Mouse (Mus musculus) central nervous system, embryonic 18 days (tissue): ENCODE results near the gene Gm47289. TPM values are rescaled to one million over a fixed set of nuclear protein-coding genes. Genes with fewer than 3 reads are reported as not detected.

Experiments used
- polyA plus RNA-seq: library from polyadenylated mRNA; depleted of rRNA; stranded (reverse); fragments of >200 nt; gene quantifications from 2 replicates; pipeline ENCODE4 v1.2.3, GENCODE M21; 2012; rRNA removed

The Gm47289 gene
- polyA plus RNA-seq, result not detected in 2 replicates

GRCm38 (mm10) chr9:119158861-119159260, at the start of gene Gm47289:
Gm47289 (plus strand) TSS chr9:119159161.

DNA sequence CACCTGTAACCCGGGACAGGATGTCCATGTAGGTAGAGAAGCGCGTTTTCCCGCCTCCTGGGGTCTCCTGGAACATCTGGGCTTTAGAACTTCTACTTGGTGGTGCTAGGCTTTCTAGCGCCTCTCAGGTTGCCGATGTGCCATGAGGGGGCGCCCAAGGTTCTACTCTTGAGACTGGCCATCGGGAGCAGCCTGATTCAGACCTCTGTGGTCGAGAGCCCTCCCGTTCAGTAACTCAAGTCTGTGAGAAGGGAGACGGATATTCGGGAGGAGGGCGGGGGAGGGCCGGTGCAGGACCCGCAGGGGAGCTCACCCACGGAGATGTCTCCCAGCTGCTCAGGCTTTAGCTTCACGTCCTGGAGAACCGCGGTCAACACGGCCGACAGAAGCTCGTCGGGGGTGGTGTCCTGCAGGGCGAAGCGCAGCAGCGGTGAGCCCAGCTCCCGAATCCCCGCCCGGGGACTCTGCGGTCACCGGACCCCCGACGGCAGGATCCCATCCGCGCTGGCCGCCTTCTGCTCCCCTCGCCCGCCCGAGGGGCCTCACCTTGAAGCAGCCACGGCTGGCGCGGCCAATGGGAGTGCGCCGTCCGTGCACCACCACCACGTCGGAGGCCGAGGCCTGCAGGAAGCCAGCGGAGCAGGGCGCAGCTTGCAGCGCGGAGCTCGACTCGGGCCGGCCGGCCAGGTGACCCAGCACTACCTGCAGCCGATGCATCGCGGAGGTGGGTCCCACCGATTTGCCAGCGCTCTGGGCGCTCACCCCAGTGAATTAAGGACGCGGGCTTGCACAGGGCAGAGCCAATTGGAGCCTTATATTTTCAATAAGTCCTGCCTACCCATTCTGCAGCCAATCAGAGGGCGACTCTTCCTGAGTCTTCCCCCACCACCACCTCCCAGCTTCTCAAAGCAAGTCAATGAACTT, 2.4 kb upstream of the Gm47289 start, which contains the start of gene Acaa1b:
Gene Acaa1b (minus strand): TSS at position 816 of the 924 bp plus-strand sequence.

GRCm38 (mm10) chr9:119208998-119209397, 50.0 kb downstream of the Gm47289 start, which contains the start of gene Slc22a13:
Slc22a13 (minus strand) TSS chr9:119209098.

Other genes starting within 250 kb of the Gm47289 start
- 14.2 and 14.7 TPM in 2 replicates for gene Ctdspl, start 232.7 kb upstream of the Gm47289 start, polyA plus RNA-seq
- 3.3 and 4.2 TPM in 2 replicates for gene Vill, start 106.4 kb upstream of the Gm47289 start, polyA plus RNA-seq
- gene Plcd1, start 65.7 kb upstream of the Gm47289 start, polyA plus RNA-seq, result 19.6 and 21.8 TPM in 2 replicates
- 1.7 and 1.8 TPM in 2 replicates for gene Dlec1, start 56.7 kb upstream of the Gm47289 start, polyA plus RNA-seq
- gene Acaa1b, start 2.1 kb upstream of the Gm47289 start, polyA plus RNA-seq, result 2.4 and 3.0 TPM in 2 replicates
- gene Slc22a13, start 49.9 kb downstream of the Gm47289 start, polyA plus RNA-seq, result 0.06 and 0.08 TPM in 2 replicates
- 64.4 and 64.6 TPM in 2 replicates for gene Oxsr1, start 163.3 kb downstream of the Gm47289 start, polyA plus RNA-seq
- gene Acaa1a, start 180.5 kb downstream of the Gm47289 start, polyA plus RNA-seq, result 147 and 151 TPM in 2 replicates
- 3.7 and 3.9 TPM in 2 replicates for gene Myd88, start 182.2 kb downstream of the Gm47289 start, polyA plus RNA-seq
- 4.5 and 5.0 TPM in 2 replicates for gene Xylb, start 198.2 kb downstream of the Gm47289 start, polyA plus RNA-seq
- 0.16 and 0.19 TPM in 2 replicates for gene Slc22a14, start 206.4 kb downstream of the Gm47289 start, polyA plus RNA-seq
- 11.2 and 14.4 TPM in 2 replicates for gene Acvr2b, start 243.0 kb downstream of the Gm47289 start, polyA plus RNA-seq